Mouse (Mus musculus): Measurements from ENCODE around the gene Rundc3a. TPM values are rescaled to one million over a fixed set of nuclear protein-coding genes. Genes with fewer than 3 reads are reported as not detected.

Gene Rundc3a
- total RNA-seq, 2 experiments from 2014 or later: 469 to 527 TPM

- no peak for DNase-seq (ENCODE audit: low spot score in 2 of 2)
- intact Hi-C loops (cut with DNase I): loop anchor here (5.0 kb wide), 1 partner anchor 42 kb away; no protein-coding TSS in a partner anchor
Observed at GRCm38 (mm10) chr11:102439093-102440082, 46.2 kb downstream of the Rundc3a start.

- intact Hi-C loops (cut with DNase I): no loop called here
- no peak for DNase-seq (ENCODE audit: low spot score in 2 of 2)
Observed at GRCm38 (mm10) chr11:102440255-102440654, 47.1 kb downstream of the Rundc3a start.

GRCm38 (mm10) chr11:102441434-102441833 lies 48.2 kb downstream of the Rundc3a start:
- intact Hi-C loops (cut with DNase I): no loop called here

GRCm38 (mm10) chr11:102442089-102442488 lies 48.9 kb downstream of the Rundc3a start:
- DNase-seq (ENCODE audit: low spot score in 2 of 2): no peak
- intact Hi-C loops (cut with DNase I): no loop called here

More at GRCm38 (mm10) chr11:102441434-102441833, 48.2 kb downstream of the Rundc3a start:
- no peak for DNase-seq (ENCODE audit: low spot score in 2 of 2)

- DNase-seq (ENCODE audit: low spot score in 2 of 2): no peak
- intact Hi-C loops (cut with DNase I): no loop called here
Observed at GRCm38 (mm10) chr11:102443740-102444139, 50.5 kb downstream of the Rundc3a start.

GRCm38 (mm10) chr11:102444321-102444720 lies 51.1 kb downstream of the Rundc3a start:
- intact Hi-C loops (cut with DNase I): no loop called here

GRCm38 (mm10) chr11:102444781-102445180 lies 51.6 kb downstream of the Rundc3a start:
- DNase-seq (ENCODE audit: low spot score in 2 of 2): no peak
- intact Hi-C loops (cut with DNase I): no loop called here

More at GRCm38 (mm10) chr11:102444321-102444720, 51.1 kb downstream of the Rundc3a start:
- DNase-seq (ENCODE audit: low spot score in 2 of 2): no peak

- DNase-seq (ENCODE audit: low spot score in 2 of 2): peak; percentile 48 to 49
- intact Hi-C loops (cut with DNase I): no loop called here
Observed at GRCm38 (mm10) chr11:102445264-102445890, 52.2 kb downstream of the Rundc3a start.

GRCm38 (mm10) chr11:102445891-102446361 lies 52.7 kb downstream of the Rundc3a start:
- peak in 1 of 2 experiments; percentile 56 for DNase-seq (ENCODE audit: low spot score in 2 of 2)
- intact Hi-C loops (cut with DNase I): no loop called here

- peak in 1 of 2 experiments; percentile 50 for DNase-seq (ENCODE audit: low spot score in 2 of 2)
- intact Hi-C loops (cut with DNase I): no loop called here
Observed at GRCm38 (mm10) chr11:102446581-102447461, 53.6 kb downstream of the Rundc3a start.

GRCm38 (mm10) chr11:102447497-102447896 lies 54.3 kb downstream of the Rundc3a start, which contains the start of gene Fam171a2:
TSS of gene Fam171a2 (minus strand) at chr11:102447682.
- intact Hi-C loops (cut with DNase I): no loop called here
- DNase-seq (ENCODE audit: low spot score in 2 of 2): peak; percentile 79 to 85

- peak; percentile 49 to 59 for DNase-seq (ENCODE audit: low spot score in 2 of 2)
- intact Hi-C loops (cut with DNase I): no loop called here
Observed at GRCm38 (mm10) chr11:102448327-102448726, 55.1 kb downstream of the Rundc3a start.

- no peak for DNase-seq (ENCODE audit: low spot score in 2 of 2)
Observed at GRCm38 (mm10) chr11:102449043-102450008, 56.1 kb downstream of the Rundc3a start.

More at GRCm38 (mm10) chr11:102449043-102450008, 56.1 kb downstream of the Rundc3a start:
- intact Hi-C loops (cut with DNase I): no loop called here

Small RNAs within 50 kb of the gene (microRNA-seq; reads per million reads assigned to microRNA genes)
- not detected for gene Mir6930

Other genes starting within 250 kb of the Rundc3a start
- gene Nags, start 247.9 kb upstream of the Rundc3a start, total RNA-seq (2021): not detected
- gene Tmem101, start 237.0 kb upstream of the Rundc3a start, total RNA-seq (2021): 10 to 100 TPM; 24.2 to 27.3 TPM
- 10 to 100 TPM; 58.0 to 58.7 TPM for gene Lsm12, start 208.1 kb upstream of the Rundc3a start, total RNA-seq (2021)
- gene G6pc3, start 203.8 kb upstream of the Rundc3a start, total RNA-seq (2021): 10 to 100 TPM; 56.1 to 67.2 TPM
- 100 to 1,000 TPM; 270 to 275 TPM for gene Hdac5, start 163.2 kb upstream of the Rundc3a start, total RNA-seq (2021)
- 1 to 10 TPM; 1.2 TPM for gene BC030867, start 144.5 kb upstream of the Rundc3a start, total RNA-seq (2021)
- 1 to 10 TPM; 1.2 to 1.7 TPM for gene Asb16, start 124.7 kb upstream of the Rundc3a start, total RNA-seq (2021)
- 10 to 100 TPM; 70.8 to 77.7 TPM for gene Tmub2, start 108.5 kb upstream of the Rundc3a start, total RNA-seq (2021)
- 100 to 1,000 TPM; 227 to 258 TPM for gene Atxn7l3, start 96.8 kb upstream of the Rundc3a start, total RNA-seq (2021)
- 100 to 1,000 TPM; 114 to 125 TPM for gene Ubtf, start 73.7 kb upstream of the Rundc3a start, total RNA-seq (2021)
- under 1 TPM; 0.39 to 0.50 TPM for gene Slc4a1, start 27.2 kb upstream of the Rundc3a start, total RNA-seq (2021)
- gene Slc25a39, start 14.5 kb downstream of the Rundc3a start, total RNA-seq (2021): 10 to 100 TPM; 56.7 to 64.8 TPM
- 10 to 100 TPM; 58.3 to 60.1 TPM for gene Grn, start 36.9 kb downstream of the Rundc3a start, total RNA-seq (2021)
- 100 to 1,000 TPM; 116 to 117 TPM for gene Fam171a2, start 54.3 kb downstream of the Rundc3a start, total RNA-seq (2021)
- 1 to 10 TPM; 2.5 to 2.7 TPM for gene Itga2b, start 76.7 kb downstream of the Rundc3a start, total RNA-seq (2021)
- gene Gpatch8, start 163.0 kb downstream of the Rundc3a start, total RNA-seq (2021): 10 to 100 TPM; 46.0 to 65.5 TPM
- 1 to 10 TPM; 5.0 to 8.7 TPM for gene Gm11627, start 186.1 kb downstream of the Rundc3a start, total RNA-seq (2021)
- gene Fzd2, start 211.0 kb downstream of the Rundc3a start, total RNA-seq (2021): 10 to 100 TPM; 10.5 to 12.7 TPM

All from left cerebral cortex, postnatal 36 days (tissue).